Mouse (Mus musculus) heart, adult 18-20 months (tissue): ENCODE measurements around the gene Ing5. TPM values are rescaled to one million over a fixed set of nuclear protein-coding genes. Genes with fewer than 3 reads are reported as not detected.
"Not testable (repeated sequence)": the region's sequence is repeated elsewhere in the genome, so short reads cannot be mapped to it uniquely, and the experiment has no call there.

ENCODE experiments used
- DNase-seq, 2 experiments: peaks; one replicate each; pipeline ENCODE4 v3.0.0; 2021 to 2022; ENCODE audit warnings: mixed read lengths in 1 of 2
- total RNA-seq, 2 experiments: library from RNA; stranded (reverse); gene quantifications; 2 replicates each; pipeline ENCODE4 v1.2.3; 2021

The Ing5 gene
- total RNA-seq, 2 experiments from 2014 or later: 10.9 to 13.4 TPM

DNA sequence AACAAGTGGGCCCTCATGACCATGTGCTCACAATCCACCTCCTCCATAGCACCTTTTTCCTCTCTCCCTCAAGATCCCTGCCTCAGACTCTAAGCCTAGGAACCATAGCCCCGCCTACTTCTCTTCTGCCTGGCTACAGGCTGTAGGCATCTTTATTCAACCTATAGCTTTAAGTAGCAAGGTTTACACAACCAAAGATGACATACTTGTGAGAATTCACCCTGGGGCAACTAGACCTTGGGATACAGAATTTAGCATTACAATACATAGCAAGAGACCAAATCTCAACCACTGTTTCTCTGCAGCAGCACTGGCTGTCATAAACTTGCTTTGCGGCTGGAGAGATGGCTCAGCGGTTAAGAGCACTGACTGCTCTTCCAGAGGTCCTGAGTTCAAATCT lies 6.2 kb downstream of the Ing5 start:
- no peak for DNase-seq

DNA sequence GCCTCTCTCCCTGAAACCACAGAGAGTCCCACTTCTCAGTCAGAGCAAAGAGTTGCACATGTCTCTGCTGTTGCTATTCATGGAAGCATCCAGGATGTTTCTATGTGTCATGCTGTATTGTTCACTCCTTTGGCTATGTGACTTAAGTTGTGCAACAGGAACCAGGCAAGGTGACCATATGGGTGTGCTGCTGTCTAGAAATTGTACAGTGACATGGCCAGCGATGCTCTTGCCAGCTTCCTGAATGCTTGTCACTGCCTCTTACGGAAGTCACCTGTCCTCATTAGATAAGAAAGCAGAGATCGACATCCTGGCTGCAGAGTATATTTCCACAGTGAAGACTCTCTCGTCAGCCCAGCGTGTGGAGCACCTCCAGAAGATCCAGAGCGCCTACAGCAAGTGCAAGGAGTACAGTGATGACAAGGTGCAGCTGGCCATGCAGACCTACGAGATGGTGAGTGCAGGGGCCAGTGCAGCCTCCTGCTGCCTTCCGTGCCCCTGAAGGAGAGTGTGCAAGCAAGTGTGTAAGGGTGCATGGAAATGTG lies 7.8 kb downstream of the Ing5 start:
- DNase-seq: no peak

- no peak for DNase-seq
Measured at GRCm38 (mm10) chr1:93817823-93818532, 14.2 kb downstream of the Ing5 start.

- DNase-seq: no peak
Measured at GRCm38 (mm10) chr1:93818722-93819121, 15.0 kb downstream of the Ing5 start.

GRCm38 (mm10) chr1:93823796-93824495 lies 20.2 kb downstream of the Ing5 start:
- DNase-seq: no peak

DNA sequence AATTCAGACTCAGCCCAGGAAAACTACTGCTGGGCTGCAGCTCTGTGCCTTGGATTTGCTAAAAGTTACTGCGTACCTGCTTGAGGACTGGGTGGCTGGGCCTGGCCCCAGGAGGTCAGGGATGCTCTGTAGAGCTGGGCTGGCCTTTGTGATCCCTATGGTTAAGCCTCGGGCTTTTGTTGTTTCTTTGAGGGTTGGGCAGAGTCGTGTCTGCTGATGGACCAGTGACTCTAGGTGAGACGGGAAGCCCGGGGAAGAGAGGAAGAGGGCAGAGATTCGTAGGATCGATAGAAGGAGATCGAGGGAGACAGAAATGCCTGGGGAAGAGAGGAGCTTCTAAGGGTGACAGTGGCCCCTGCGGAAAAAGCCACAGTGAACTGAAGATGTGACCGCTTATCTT lies 20.8 kb downstream of the Ing5 start, which contains the start of gene D2hgdh:
D2hgdh (plus strand) TSS at position 301 of the 400 bp plus-strand sequence.
- DNase-seq: peak in 1 of 2 experiments; percentile 41

- DNase-seq: peak; percentile 96 to 97
Measured at GRCm38 (mm10) chr1:93825105-93825674, 21.4 kb downstream of the Ing5 start.

- no peak for DNase-seq
Measured at GRCm38 (mm10) chr1:93825771-93826539, 22.2 kb downstream of the Ing5 start.

DNA sequence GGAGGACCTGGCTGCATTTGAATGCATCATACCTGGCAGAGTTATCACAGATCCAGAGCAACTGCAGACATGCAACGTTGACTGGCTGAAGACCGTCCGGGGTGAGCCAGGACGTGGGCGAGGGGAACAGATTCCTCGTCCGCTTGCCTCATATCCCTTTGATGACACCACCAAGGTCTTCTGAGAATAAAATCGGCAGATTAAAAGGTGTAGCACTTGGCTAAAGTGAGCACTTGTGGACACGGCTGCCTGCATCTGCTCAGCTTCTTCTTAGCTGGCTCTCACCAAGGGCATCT lies 22.7 kb downstream of the Ing5 start:
- no peak for DNase-seq

GRCm38 (mm10) chr1:93832754-93833360 lies 29.1 kb downstream of the Ing5 start:
- not testable (repeated sequence) for DNase-seq

DNA sequence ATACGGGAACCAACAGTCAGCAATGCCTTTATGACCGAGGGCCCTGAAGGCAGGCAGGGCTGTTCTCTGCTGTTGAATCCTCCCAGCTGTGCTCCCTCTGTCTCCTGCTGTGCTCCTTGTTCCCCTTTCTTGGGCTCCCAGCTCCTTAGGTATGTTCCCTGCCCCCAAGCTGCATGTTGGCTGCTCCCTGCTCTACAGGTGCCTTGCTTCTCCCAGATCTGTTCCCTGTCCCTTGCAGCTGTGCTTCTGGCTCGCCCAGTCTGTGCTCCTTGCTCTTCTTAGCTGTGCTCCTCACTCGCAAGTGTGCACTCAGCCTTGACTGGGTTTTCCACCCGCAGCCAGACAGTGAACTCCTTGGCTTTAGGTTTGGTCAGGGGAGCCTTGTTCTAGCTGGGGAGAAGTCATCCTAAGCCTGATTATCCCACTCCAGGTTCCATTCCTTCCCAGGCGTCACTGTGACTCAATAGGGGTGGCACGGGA lies 30.9 kb downstream of the Ing5 start:
- no peak for DNase-seq

GRCm38 (mm10) chr1:93835211-93835610 lies 31.4 kb downstream of the Ing5 start:
- DNase-seq: no peak

GRCm38 (mm10) chr1:93835876-93836531 lies 32.2 kb downstream of the Ing5 start:
- no peak for DNase-seq

DNA sequence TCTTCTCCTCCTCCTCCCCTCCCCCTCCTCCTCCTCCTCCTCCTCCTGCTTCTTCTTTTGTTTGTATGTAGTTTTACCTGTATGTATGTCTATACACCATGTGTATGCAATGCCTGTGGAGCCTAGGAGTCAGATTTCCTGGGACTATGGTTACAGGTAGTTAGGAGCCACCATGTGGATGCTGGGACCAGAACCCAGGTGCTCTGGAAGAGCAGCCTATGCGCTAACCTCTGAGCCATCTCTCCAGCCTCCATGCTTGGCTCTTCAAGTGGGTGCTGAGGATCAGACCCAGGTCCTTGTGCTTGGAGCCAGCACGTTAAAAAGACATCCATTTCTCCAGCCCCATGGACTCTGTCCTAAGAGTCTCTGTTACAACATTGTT lies 32.8 kb downstream of the Ing5 start:
- no peak for DNase-seq

DNA sequence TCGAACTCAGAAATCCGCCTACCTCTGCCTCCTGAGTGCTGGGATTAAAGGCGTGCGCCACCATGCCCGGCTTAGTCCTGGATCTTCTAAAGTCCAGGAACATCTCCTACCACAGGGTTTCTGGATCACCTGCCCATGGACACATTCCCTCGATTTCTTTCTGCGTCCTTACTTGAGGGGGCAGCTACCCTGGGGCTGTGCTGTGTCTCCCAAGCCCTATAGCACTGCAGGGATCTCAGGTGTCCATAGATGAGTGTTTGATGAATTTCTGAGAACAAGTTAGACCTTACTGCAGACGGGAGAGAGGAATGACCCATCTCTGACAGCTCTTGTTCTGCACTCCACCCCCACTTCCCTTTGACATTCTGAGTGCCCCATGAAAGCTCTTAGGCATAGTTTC lies 33.6 kb downstream of the Ing5 start:
- DNase-seq: no peak

DNA sequence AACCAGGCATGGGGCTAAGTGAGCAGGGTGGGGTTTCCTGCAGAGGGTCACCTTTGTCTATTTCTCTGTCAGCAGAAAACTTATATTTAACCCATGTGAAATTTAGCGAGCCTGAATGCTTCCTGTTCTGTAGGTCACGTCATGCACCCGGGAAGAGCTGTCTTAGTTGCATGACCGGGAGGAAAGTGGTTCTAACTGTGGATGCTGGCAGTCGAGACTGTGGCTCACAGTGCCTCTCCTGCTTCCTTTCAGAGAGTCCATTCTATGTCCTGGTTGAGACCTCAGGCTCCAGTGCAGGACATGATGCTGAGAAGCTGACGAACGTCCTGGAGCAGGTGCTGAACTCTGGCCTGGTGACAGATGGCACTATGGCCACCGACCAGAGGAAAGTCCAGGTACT lies 34.8 kb downstream of the Ing5 start:
- DNase-seq: not testable (repeated sequence)

DNA sequence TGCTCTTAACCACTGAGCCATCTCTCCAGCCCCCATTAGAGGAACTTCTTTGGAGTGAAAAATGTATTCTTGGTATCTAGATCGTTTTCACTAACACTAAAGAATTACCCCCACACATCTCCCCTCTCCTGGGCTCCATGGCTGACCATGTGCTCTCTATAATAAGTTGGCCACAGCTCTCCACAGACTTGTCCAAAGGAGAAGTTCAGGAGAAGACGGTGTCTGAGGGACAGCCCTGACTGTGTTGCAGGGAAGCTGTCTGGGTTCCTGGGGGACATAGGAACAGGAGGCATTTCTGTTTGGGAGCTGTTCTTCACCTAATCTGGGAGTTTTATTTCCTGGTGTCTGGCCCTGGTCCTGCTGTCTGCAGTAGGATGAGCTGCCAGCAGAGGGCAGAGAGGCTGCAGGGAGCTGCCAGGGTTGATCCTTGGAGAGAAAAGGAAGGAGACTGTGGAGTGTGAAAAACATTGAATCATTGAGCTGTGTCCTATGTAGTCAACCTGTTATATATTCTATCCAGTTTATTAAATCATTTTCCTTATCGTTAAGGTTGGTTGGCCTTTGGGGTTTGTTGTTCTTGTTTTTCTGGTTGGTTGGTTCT lies 42.1 kb downstream of the Ing5 start:
- not testable (repeated sequence) for DNase-seq

GRCm38 (mm10) chr1:93855790-93856189 lies 52.0 kb downstream of the Ing5 start:
- DNase-seq: not testable (repeated sequence)

- DNase-seq: no peak
Measured at GRCm38 (mm10) chr1:93857370-93857769, 53.6 kb downstream of the Ing5 start.

GRCm38 (mm10) chr1:93857991-93858390 lies 54.2 kb downstream of the Ing5 start:
- no peak for DNase-seq

DNA sequence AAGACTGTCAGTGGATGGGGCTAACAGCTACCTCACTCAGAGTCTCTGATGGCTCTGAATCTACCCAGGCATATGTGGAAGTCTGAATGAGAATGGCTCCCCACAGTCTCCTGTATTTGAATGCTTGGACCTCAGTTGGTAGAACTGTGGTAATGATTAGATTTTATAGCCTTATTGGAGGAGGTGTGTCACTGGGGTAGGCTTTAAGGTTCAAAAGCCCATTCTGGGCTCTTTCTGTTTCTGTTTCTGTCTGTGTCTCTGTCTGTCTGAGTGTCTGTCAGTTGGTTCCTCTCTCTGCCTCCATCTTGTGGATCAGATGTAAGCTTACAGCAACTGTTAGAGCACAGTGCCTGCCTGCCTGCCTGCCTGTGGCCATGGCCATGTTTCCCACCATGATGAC lies 55.9 kb downstream of the Ing5 start:
- no peak for DNase-seq
